Mouse (Mus musculus) thymus, postnatal 14 days (tissue): ENCODE data around the gene H2-DMb2.
"Not testable (repeated sequence)": the region's sequence is repeated elsewhere in the genome, so short reads cannot be mapped to it uniquely, and the experiment has no call there.

Experiments used
- DNase-seq: peaks from one replicate; pipeline ENCODE4 v3.0.0; 2021

The H2-DMb2 gene

GRCm38 (mm10) chr17:34138655-34139054, 4.5 kb upstream of the H2-DMb2 start:
- no peak for DNase-seq

- no peak for DNase-seq
These were observed 3.7 kb upstream of the H2-DMb2 start for GRCm38 (mm10) chr17:34139416-34139815.

GRCm38 (mm10) chr17:34140240-34140639, 2.9 kb upstream of the H2-DMb2 start:
- no peak for DNase-seq

- DNase-seq: no peak
These were observed 1.7 kb upstream of the H2-DMb2 start for GRCm38 (mm10) chr17:34141448-34141847.

GRCm38 (mm10) chr17:34142456-34143010, 574 bp upstream of the H2-DMb2 start:
- no peak for DNase-seq

GRCm38 (mm10) chr17:34143461-34143860, 354 bp downstream of the H2-DMb2 start:
- no peak for DNase-seq

GRCm38 (mm10) chr17:34144221-34144620, 1.1 kb downstream of the H2-DMb2 start:
- not testable (repeated sequence) for DNase-seq

GRCm38 (mm10) chr17:34144960-34145371, 1.9 kb downstream of the H2-DMb2 start:
- no peak for DNase-seq

- no peak for DNase-seq
These were observed 9.8 kb downstream of the H2-DMb2 start, which contains the start of gene H2-DMb1 for GRCm38 (mm10) chr17:34152923-34153322. H2-DMb1 (plus strand) TSS chr17:34153072.

- DNase-seq: no peak
These were observed 12.4 kb downstream of the H2-DMb2 start for GRCm38 (mm10) chr17:34155534-34155933.

GRCm38 (mm10) chr17:34164202-34164895, 21.2 kb downstream of the H2-DMb2 start:
- peak; percentile 78 for DNase-seq

- DNase-seq: peak; percentile 57
These were observed 22.1 kb downstream of the H2-DMb2 start for GRCm38 (mm10) chr17:34165033-34165730.

- peak; percentile 64 for DNase-seq
These were observed 26.2 kb downstream of the H2-DMb2 start for GRCm38 (mm10) chr17:34169279-34169678.

- no peak for DNase-seq
These were observed 27.4 kb downstream of the H2-DMb2 start for GRCm38 (mm10) chr17:34170487-34170876.

GRCm38 (mm10) chr17:34170877-34171498, 27.9 kb downstream of the H2-DMb2 start:
- DNase-seq: peak; percentile 90

- no peak for DNase-seq
These were observed 29.4 kb downstream of the H2-DMb2 start for GRCm38 (mm10) chr17:34172528-34172927.

- DNase-seq: no peak
These were observed 31.0 kb downstream of the H2-DMb2 start for GRCm38 (mm10) chr17:34174075-34174474.

- DNase-seq: no peak
These were observed 34.1 kb downstream of the H2-DMb2 start for GRCm38 (mm10) chr17:34177179-34177578.

- no peak for DNase-seq
These were observed 35.9 kb downstream of the H2-DMb2 start for GRCm38 (mm10) chr17:34179019-34179418.

- DNase-seq: no peak
These were observed 37.1 kb downstream of the H2-DMb2 start for GRCm38 (mm10) chr17:34179913-34180859.

- DNase-seq: no peak
These were observed 40.6 kb downstream of the H2-DMb2 start for GRCm38 (mm10) chr17:34183564-34184219.

GRCm38 (mm10) chr17:34185526-34185925, 42.4 kb downstream of the H2-DMb2 start:
- DNase-seq: no peak
